Mouse (Mus musculus) C2C12 (cell line): ENCODE measurements around the gene Gm28539.

ENCODE experiments used
- CTCF ChIP-seq: IDR thresholded peaks from one replicate; pipeline ENCODE4 v1.5.1; 2011; ENCODE audit not compliant: control insufficient read depth, insufficient read depth, insufficient read length
- MAX ChIP-seq: IDR thresholded peaks from one replicate; pipeline ENCODE4 v1.6.1; 2011; ENCODE audit warnings: mild to moderate bottlenecking, control low read depth
- MYOG ChIP-seq: IDR thresholded peaks from one replicate; pipeline ENCODE4 v1.6.1; 2011; ENCODE audit not compliant: control insufficient read depth, insufficient read length; ENCODE audit errors: extremely low read depth
- USF1 ChIP-seq: IDR thresholded peaks from one replicate; pipeline ENCODE4 v1.6.1; 2011; ENCODE audit warnings: low read depth, mild to moderate bottlenecking, control low read depth, moderate library complexity

- TF ChIP-seq CTCF, result no peak
- TF ChIP-seq USF1, result no peak
- no peak for TF ChIP-seq MYOG
- no peak for TF ChIP-seq MAX
These were observed 47.6 kb upstream of the Gm28539 start for GRCm38 (mm10) chr16:18788627-18789406.
